Comparison of ENCODE assay signal across 10 mouse cellular contexts in the genomic region with DNA sequence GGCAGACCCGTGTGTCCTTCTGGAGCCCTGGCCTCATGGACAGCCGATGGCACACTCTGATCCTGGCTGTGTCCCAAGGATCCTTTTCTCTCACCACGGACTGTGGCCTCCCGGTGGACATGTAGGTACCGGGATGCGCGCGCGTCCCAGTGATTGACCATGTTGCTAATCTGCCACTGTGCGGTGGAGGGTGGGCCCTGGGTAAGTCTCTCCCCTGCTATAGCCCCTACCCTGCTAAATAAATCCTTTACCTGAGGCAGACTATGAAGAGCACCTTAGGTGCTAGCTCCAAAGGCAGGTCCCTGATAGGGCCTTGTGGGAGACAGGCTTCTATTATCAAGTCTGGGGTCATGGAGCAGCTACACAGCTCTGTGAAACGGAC. TPM values are rescaled to one million over a fixed set of nuclear protein-coding genes. Genes with fewer than 3 reads are reported as not detected.
A peak's percentile ranks its signal among the peaks of the same experiment; 100 is the strongest.
DNase-seq lines count a peak whose midpoint lies in the region; ATAC-seq and TF ChIP-seq lines count a peak whose summit lies in the region.
"Had no signal": no experiment of that assay in that cellular context is flagged by ENCODE, and none has a peak within 500 bp of the region (broad histone marks: within the 10 kb centered on the region; RNA-seq: fewer than 3 reads in every experiment).

No protein-coding gene starts in this region.

- peaks cover 14% of the 10 kb centered on the region for H3K4me1 ChIP-seq in E14TG2a.4 (replicated peaks; ENCODE audit: low read depth, low read length)
- H3K4me1 ChIP-seq in hindbrain, embryonic 10.5 days (replicated peaks): peaks cover 16% of the 10 kb centered on the region
- no peaks in the 10 kb centered on the region for H3K4me1 ChIP-seq in liver, postnatal 0 days (ENCODE audit: insufficient read depth)

- no peak for DNase-seq in gastrocnemius, adult 2 months
- DNase-seq in gastrocnemius, postnatal 4 days (ENCODE audit: low spot score in 2 of 2): no peak
- no peak for DNase-seq in hindbrain, embryonic 10.5 days (ENCODE audit: low spot score)
- DNase-seq in liver, postnatal 0 days: no peak
- DNase-seq in left cerebral cortex, postnatal 36 days (ENCODE audit: low spot score in 2 of 2): no peak
- DNase-seq in gastrocnemius, postnatal 10 days: no peak
- no peak for DNase-seq in layer of hippocampus, postnatal 14 days (ENCODE audit: low spot score in 2 of 2)
- DNase-seq: cerebellum, postnatal 14 days had no signal

- TF ChIP-seq EP300 in liver, postnatal 0 days (IDR thresholded peaks at IDR 0.05; ENCODE audit: low read depth): no peak

- no peaks in the 10 kb centered on the region for H3K36me3 ChIP-seq in E14TG2a.4 (ENCODE audit: insufficient read depth, low read length)
- no peaks in the 10 kb centered on the region for H3K36me3 ChIP-seq in hindbrain, embryonic 10.5 days
- no peaks in the 10 kb centered on the region for H3K36me3 ChIP-seq in liver, postnatal 0 days (replicated peaks; ENCODE audit: insufficient read depth, low read length)

- H3K4me2 ChIP-seq in liver, postnatal 0 days (ENCODE audit: low read depth, low read length): peak overlapping the region; percentile 47

- no peaks in the 10 kb centered on the region; the same call in 1 of the 2 replicates for H3K9me3 ChIP-seq in E14TG2a.4 (ENCODE audit: low read length)
- no peaks in the 10 kb centered on the region for H3K9me3 ChIP-seq in hindbrain, embryonic 10.5 days
- H3K9me3 ChIP-seq in liver, postnatal 0 days (ENCODE audit: low read length): no peaks in the 10 kb centered on the region

- H3K4me3 ChIP-seq in gastrocnemius, adult 2 months: peak overlapping the region; percentile 33
- peak overlapping the region; percentile 41; the same call in 1 of the 2 replicates for H3K4me3 ChIP-seq in E14TG2a.4 (replicated peaks; ENCODE audit: low read length)
- peak overlapping the region; percentile 39 for H3K4me3 ChIP-seq in hindbrain, embryonic 10.5 days
- no peak overlapping the region for H3K4me3 ChIP-seq in liver, postnatal 0 days (ENCODE audit: low read depth, low read length)

- intact Hi-C loops in gastrocnemius, adult 2 months (cut with DNase I): no loop called here
- intact Hi-C loops in left cerebral cortex, postnatal 36 days (cut with DNase I): no loop called here

- WGBS in hindbrain, embryonic 10.5 days: 45% methylated on average over 11 of the region's 11 CpGs
- WGBS in liver, postnatal 0 days (ENCODE audit: insufficient replicate concordance): 33% methylated on average over 11 of the region's 11 CpGs

- TF ChIP-seq CTCF in gastrocnemius, adult 2 months (IDR thresholded peaks at IDR 0.05): no peak
- no peak for TF ChIP-seq CTCF in E14TG2a.4 (conservative IDR thresholded peaks at IDR 0.05; ENCODE audit: low read length)
- TF ChIP-seq CTCF in liver, postnatal 0 days (IDR thresholded peaks at IDR 0.05; ENCODE audit: low read depth): no peak

- no peak overlapping the region for H3K27ac ChIP-seq in gastrocnemius, adult 2 months
- H3K27ac ChIP-seq in hindbrain, embryonic 10.5 days: 0 out of 2 replicates have a peak overlapping the region, but pooled peaks have one; percentile 4
- no peak overlapping the region for H3K27ac ChIP-seq in liver, postnatal 0 days (ENCODE audit: low read depth)

- H3K27me3 ChIP-seq in E14TG2a.4 (ENCODE audit: insufficient read depth, low read length): no peaks in the 10 kb centered on the region
- no peaks in the 10 kb centered on the region for H3K27me3 ChIP-seq in hindbrain, embryonic 10.5 days (ENCODE audit: insufficient read depth, poor library complexity, severe bottlenecking)
- no peaks in the 10 kb centered on the region for H3K27me3 ChIP-seq in liver, postnatal 0 days (ENCODE audit: insufficient read depth, low read length)

- H3K9ac ChIP-seq in liver, postnatal 0 days (replicated peaks): no peak overlapping the region

- no peak for ATAC-seq in liver, postnatal 0 days

RNA-seq across cellular contexts. Expression of gene Gm3285, which starts 3.0 kb away (rescaled TPM):
- total RNA-seq in gastrocnemius, adult 2 months (2021): not detected
- not detected for total RNA-seq in gastrocnemius, postnatal 4 days (2021)
- polyA plus RNA-seq in hindbrain, embryonic 10.5 days (2016; fragmentation: Nextera tagmentation; extraction: Ambion mirVana): not detected in 2 replicates
- not detected in 2 replicates for polyA plus RNA-seq in liver, postnatal 0 days (2015; fragmentation: Nextera tagmentation; extraction: Ambion mirVana)
- not detected for total RNA-seq in left cerebral cortex, postnatal 36 days (2021)
- total RNA-seq in gastrocnemius, postnatal 10 days (2021): not detected
- total RNA-seq in layer of hippocampus, postnatal 14 days (2021): not detected
- total RNA-seq: layer of hippocampus, adult 18-20 months had no signal

RNA-seq across cellular contexts. Expression of gene Gm10318, which starts 12.1 kb away (rescaled TPM):
- total RNA-seq in gastrocnemius, adult 2 months (2021): not detected
- not detected for total RNA-seq in gastrocnemius, postnatal 4 days (2021)
- not detected in 2 replicates for polyA plus RNA-seq in hindbrain, embryonic 10.5 days (2016; fragmentation: Nextera tagmentation; extraction: Ambion mirVana)
- polyA plus RNA-seq in liver, postnatal 0 days (2015; fragmentation: Nextera tagmentation; extraction: Ambion mirVana): not detected in 2 replicates
- total RNA-seq in left cerebral cortex, postnatal 36 days (2021): not detected
- total RNA-seq in gastrocnemius, postnatal 10 days (2021): not detected
- total RNA-seq in layer of hippocampus, postnatal 14 days (2021): not detected
- total RNA-seq: layer of hippocampus, adult 18-20 months had no signal

RNA-seq across cellular contexts. Expression of gene Gm36176, which starts 18.1 kb away (rescaled TPM):
- total RNA-seq in gastrocnemius, adult 2 months (2021): not detected
- total RNA-seq in gastrocnemius, postnatal 4 days (2021): not detected
- not detected in 2 replicates for polyA plus RNA-seq in hindbrain, embryonic 10.5 days (2016; fragmentation: Nextera tagmentation; extraction: Ambion mirVana)
- polyA plus RNA-seq in liver, postnatal 0 days (2015; fragmentation: Nextera tagmentation; extraction: Ambion mirVana): not detected in 2 replicates
- total RNA-seq in left cerebral cortex, postnatal 36 days (2021): not detected
- not detected for total RNA-seq in gastrocnemius, postnatal 10 days (2021)
- total RNA-seq in layer of hippocampus, postnatal 14 days (2021): not detected
- total RNA-seq: layer of hippocampus, adult 18-20 months had no signal

RNA-seq across cellular contexts. Expression of gene Krtap10-10, which starts 29.0 kb away (rescaled TPM):
- not detected for total RNA-seq in gastrocnemius, adult 2 months (2021)
- not detected for total RNA-seq in gastrocnemius, postnatal 4 days (2021)
- not detected in 2 replicates for polyA plus RNA-seq in hindbrain, embryonic 10.5 days (2016; fragmentation: Nextera tagmentation; extraction: Ambion mirVana)
- not detected in 2 replicates for polyA plus RNA-seq in liver, postnatal 0 days (2015; fragmentation: Nextera tagmentation; extraction: Ambion mirVana)
- total RNA-seq in left cerebral cortex, postnatal 36 days (2021): not detected
- not detected for total RNA-seq in gastrocnemius, postnatal 10 days (2021)
- total RNA-seq in layer of hippocampus, postnatal 14 days (2021): not detected
- total RNA-seq: layer of hippocampus, adult 18-20 months had no signal

RNA-seq across cellular contexts. Expression of gene Lrrc3, which starts 37.6 kb away (rescaled TPM):
- under 1 TPM; 0.13 to 0.14 TPM for total RNA-seq in gastrocnemius, adult 2 months (2021)
- total RNA-seq in gastrocnemius, postnatal 4 days (2021): 1 to 10 TPM; 1.2 to 1.4 TPM
- polyA plus RNA-seq in hindbrain, embryonic 10.5 days (2016; fragmentation: Nextera tagmentation; extraction: Ambion mirVana): 2.6 and 4.1 TPM in 2 replicates
- polyA plus RNA-seq in liver, postnatal 0 days (2015; fragmentation: Nextera tagmentation; extraction: Ambion mirVana): 24.4 and 26.6 TPM in 2 replicates
- 10 to 100 TPM; 11.7 to 12.6 TPM for total RNA-seq in left cerebral cortex, postnatal 36 days (2021)
- under 1 TPM; 0.72 to 0.78 TPM for total RNA-seq in gastrocnemius, postnatal 10 days (2021)
- 10 to 100 TPM; 10.4 to 10.8 TPM for total RNA-seq in layer of hippocampus, postnatal 14 days (2021)
